In the genomic region with DNA sequence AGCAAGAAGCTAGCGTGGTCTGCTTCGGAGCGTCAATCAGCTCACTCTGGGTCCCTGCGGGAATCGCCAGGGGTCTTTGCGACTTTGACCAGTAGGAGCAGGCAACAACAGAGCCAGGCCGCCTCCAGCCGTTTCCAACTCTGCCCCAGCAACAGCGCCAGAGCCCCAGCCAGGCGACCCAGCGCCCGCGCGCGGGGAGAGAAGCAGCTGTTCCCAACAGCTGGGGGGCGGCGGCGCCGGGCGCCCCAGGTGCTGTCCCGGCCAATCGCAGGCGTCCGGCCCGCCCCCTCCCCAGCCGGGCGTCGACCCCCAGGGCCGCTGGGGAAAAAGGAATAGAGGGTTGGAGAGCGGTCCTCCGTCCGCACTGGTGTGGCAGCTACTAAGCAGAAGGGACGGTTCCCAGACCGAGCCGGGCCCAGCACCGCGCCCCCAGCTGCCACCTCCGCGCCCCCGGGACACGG, we compare ENCODE assay signal across 10 mouse cellular contexts. TPM values are rescaled to one million over a fixed set of nuclear protein-coding genes. Genes with fewer than 3 reads are reported as not detected.
DNase-seq lines count a peak whose midpoint lies in the region; ATAC-seq lines count a peak whose summit lies in the region.
"Had no signal": no experiment of that assay in that cellular context is flagged by ENCODE, and none has a peak within 500 bp of the region (broad histone marks: within the 10 kb centered on the region; RNA-seq: fewer than 3 reads in every experiment).

A gene (plus strand): TSS at position 294 of the 461 bp plus-strand sequence.

- peak within 1 kb of the TSS; percentile 50 for H3K9ac ChIP-seq in intestine, embryonic 14.5 days (ENCODE audit: low read length)
- H3K9ac ChIP-seq in liver, embryonic 11.5 days (ENCODE audit: low read depth, low read length), result peak within 1 kb of the TSS; percentile 37; the same call in 1 of the 2 replicates
- H3K9ac ChIP-seq in neural tube, embryonic 11.5 days (ENCODE audit: low read length), result peak within 1 kb of the TSS; percentile 79

- no peaks in the 10 kb centered on the region for H3K36me3 ChIP-seq in intestine, embryonic 14.5 days (ENCODE audit: control insufficient read depth, insufficient read depth, low read length)
- no peaks in the 10 kb centered on the region for H3K36me3 ChIP-seq in liver, embryonic 11.5 days (ENCODE audit: control insufficient read depth, insufficient read depth, low read length)
- H3K36me3 ChIP-seq in neural tube, embryonic 11.5 days (ENCODE audit: control insufficient read depth, insufficient read depth, low read length), result no peaks in the 10 kb centered on the region

- WGBS in intestine, embryonic 14.5 days, result 1% methylated on average over 39 of the region's 41 CpGs
- WGBS in liver, embryonic 11.5 days, result 1% methylated on average over 39 of the region's 41 CpGs
- WGBS in neural tube, embryonic 11.5 days, result under 1% methylated on average over 25 of the region's 41 CpGs

- peaks cover 5% of the 10 kb centered on the region; the same call in 1 of the 2 replicates for H3K27me3 ChIP-seq in intestine, embryonic 14.5 days (replicated peaks; ENCODE audit: control insufficient read depth, insufficient read depth, low read length)
- peaks cover 28% of the 10 kb centered on the region for H3K27me3 ChIP-seq in liver, embryonic 11.5 days (replicated peaks; ENCODE audit: control insufficient read depth, insufficient read depth, low read length)
- H3K27me3 ChIP-seq in neural tube, embryonic 11.5 days (ENCODE audit: control insufficient read depth, insufficient read depth, low read length), result no peaks in the 10 kb centered on the region

- ATAC-seq in intestine, embryonic 14.5 days (replicated peaks; ENCODE audit: low FRiP score, low TSS enrichment, low read depth), result peak; percentile 77
- ATAC-seq in liver, embryonic 11.5 days (replicated peaks; ENCODE audit: low FRiP score), result no peak
- peak; percentile 89 for ATAC-seq in neural tube, embryonic 11.5 days (ENCODE audit: insufficient read depth, low FRiP score, low TSS enrichment)

- peak within 1 kb of the TSS; percentile 51 for H3K27ac ChIP-seq in intestine, embryonic 14.5 days (ENCODE audit: low read depth)
- H3K27ac ChIP-seq in liver, embryonic 11.5 days (ENCODE audit: low read depth, low read length), result no peak within 1 kb of the TSS
- H3K27ac ChIP-seq in neural tube, embryonic 11.5 days (ENCODE audit: low read depth, low read length), result peak within 1 kb of the TSS; percentile 60; the same call in 1 of the 2 replicates

- H3K9me3 ChIP-seq in intestine, embryonic 14.5 days (ENCODE audit: control insufficient read depth, low read length), result no peaks in the 10 kb centered on the region
- no peaks in the 10 kb centered on the region for H3K9me3 ChIP-seq in liver, embryonic 11.5 days (ENCODE audit: control insufficient read depth, low read length)
- H3K9me3 ChIP-seq in neural tube, embryonic 11.5 days (ENCODE audit: control insufficient read depth, low read length), result no peaks in the 10 kb centered on the region

- peak; percentile 36 to 58 for DNase-seq in left cerebral cortex, adult 18-20 months (ENCODE audit: low spot score in 2 of 2)
- DNase-seq in left cerebral cortex, adult 11 months (ENCODE audit: low spot score), result no peak
- DNase-seq in embryo, embryonic 10 days (ENCODE audit: low spot score), result peak; percentile 75
- peak; percentile 57 to 74 for DNase-seq in gastrocnemius, postnatal 4 days (ENCODE audit: low spot score in 2 of 2)
- peak; percentile 82 for DNase-seq in intestine, embryonic 14.5 days (ENCODE audit: low spot score)
- DNase-seq in liver, embryonic 11.5 days (ENCODE audit: low spot score), result peak; percentile 59
- DNase-seq in neural tube, embryonic 11.5 days (ENCODE audit: low spot score), result peak; percentile 84
- DNase-seq in thymus, postnatal 25 days, result peak; percentile 69

- peak within 1 kb of the TSS; percentile 49 for H3K4me3 ChIP-seq in intestine, embryonic 14.5 days (ENCODE audit: low read depth, low read length)
- peak within 1 kb of the TSS; percentile 58 for H3K4me3 ChIP-seq in liver, embryonic 11.5 days (ENCODE audit: low read depth, low read length)
- H3K4me3 ChIP-seq in neural tube, embryonic 11.5 days (ENCODE audit: low read depth, low read length), result peak within 1 kb of the TSS; percentile 69

- peak within 1 kb of the TSS; percentile 88 for H3K4me2 ChIP-seq in intestine, embryonic 14.5 days (ENCODE audit: low read length)
- peak within 1 kb of the TSS; percentile 86 for H3K4me2 ChIP-seq in liver, embryonic 11.5 days
- peak within 1 kb of the TSS; percentile 88 for H3K4me2 ChIP-seq in neural tube, embryonic 11.5 days (ENCODE audit: low read depth)

- H3K4me1 ChIP-seq in intestine, embryonic 14.5 days (replicated peaks; ENCODE audit: control insufficient read depth, insufficient read depth, low read length), result no peaks in the 10 kb centered on the region; the same call in 1 of the 2 replicates
- no peaks in the 10 kb centered on the region for H3K4me1 ChIP-seq in liver, embryonic 11.5 days (replicated peaks; ENCODE audit: control insufficient read depth, insufficient read depth, low read length)
- H3K4me1 ChIP-seq in neural tube, embryonic 11.5 days (ENCODE audit: control insufficient read depth, insufficient read depth, low read length), result peaks cover 3% of the 10 kb centered on the region; the same call in 1 of the 2 replicates

RNA-seq across cellular contexts. Expression of the gene that starts here (rescaled TPM):
- total RNA-seq in left cerebral cortex, adult 18-20 months (2021), result 10 to 100 TPM; 25.0 to 33.0 TPM
- total RNA-seq in gastrocnemius, postnatal 4 days (2021), result 100 to 1,000 TPM; 182 to 189 TPM
- 2.3 TPM in 2 replicates for polyA plus RNA-seq in intestine, embryonic 14.5 days (2014; fragmentation: Nextera tagmentation; extraction: Ambion mirVana)
- polyA plus RNA-seq in liver, embryonic 11.5 days (2014; fragmentation: Nextera tagmentation; extraction: Ambion mirVana), result 0.52 and 1.1 TPM in 2 replicates
- 6.2 TPM in 2 replicates for polyA plus RNA-seq in neural tube, embryonic 11.5 days (2014; fragmentation: Nextera tagmentation; extraction: Ambion mirVana)
- total RNA-seq: MEL; neutrophil, adult 5-6 weeks had no signal

Comparison
In these comparisons a context has a peak if more than half of its experiments do, and no peak if none do; other contexts are left out.
1. RNA of the gene that starts here (total RNA-seq): 182 to 189 TPM in gastrocnemius, postnatal 4 days; 25.0 to 33.0 TPM in left cerebral cortex, adult 18-20 months; every median in the first group is over 4 times any median in the second.
2. Peak in every context shown above with its lines, with median percentiles within 50 percentile points of each other: H3K4me2 ChIP-seq, H3K4me3 ChIP-seq and H3K9ac ChIP-seq.